Mouse (Mus musculus) heart, embryonic 15.5 days (tissue): ENCODE measurements at regions not wholly inside any gene's neighbourhood (a gene's known extent, or its start where the extent isn't known, plus 50 kb on each side); places are given as distances from the start of the nearest gene placed in this dataset.

Source experiments
- ATAC-seq: fragments of 200-750 bp; cut with Nextera tagmentation; replicated peaks from 2 replicates; pipeline ENCODE4 v1.8.0; 2017; ENCODE audit warnings: low read depth, moderate TSS enrichment; ENCODE audit not compliant: insufficient number of reproducible peaks, insufficient read depth, low FRiP score
- H3K27ac ChIP-seq: fragments of 300-500 bp; sonication (generic); 2 replicates; pipeline ENCODE4 v1.5.1; 2015; ENCODE audit warnings: mild to moderate bottlenecking, inconsistent platforms
- H3K27me3 ChIP-seq: fragments of 300-500 bp; sonication (generic); 2 replicates; pipeline ENCODE4 v1.6.1; 2015; ENCODE audit warnings: inconsistent platforms
- H3K36me3 ChIP-seq: fragments of 300-500 bp; sonication (generic); 2 replicates; pipeline ENCODE4 v1.6.1; 2015; ENCODE audit warnings: mild to moderate bottlenecking, inconsistent platforms
- H3K4me1 ChIP-seq: fragments of 300-500 bp; sonication (generic); replicated peaks from 2 replicates; pipeline ENCODE4 v1.6.1; 2015; ENCODE audit warnings: inconsistent platforms
- H3K4me2 ChIP-seq: fragments of 300-500 bp; sonication (generic); 2 replicates; pipeline ENCODE4 v1.6.1; 2015; ENCODE audit warnings: inconsistent platforms, mild to moderate bottlenecking, moderate library complexity
- H3K4me3 ChIP-seq: fragments of 300-500 bp; sonication (generic); 2 replicates; pipeline ENCODE4 v1.5.1; 2015; ENCODE audit warnings: mild to moderate bottlenecking, inconsistent platforms
- H3K9ac ChIP-seq: fragments of 300-500 bp; sonication (generic); 2 replicates; pipeline ENCODE4 v1.6.1; 2015; ENCODE audit warnings: mild to moderate bottlenecking, inconsistent platforms
- H3K9me3 ChIP-seq: fragments of 300-500 bp; sonication (generic); replicated peaks from 2 replicates; pipeline ENCODE4 v1.6.1; 2016; ENCODE audit warnings: inconsistent platforms
- WGBS: fragments of 180-500 bp; shearing (Covaris S2); methylation state at CpG from one replicate; pipeline ENCODE4 v1.1.7; 2015; ENCODE audit warnings: mixed read lengths; 5-methylcytosine and 5-hydroxymethylcytosine counted together

- no peak for ATAC-seq
- Histone ChIP-seq H3K27ac (no peak overlapping the region), H3K9ac (no peak overlapping the region), H3K4me3 (peak overlapping the region; percentile 53; the same call in 1 of the 2 replicates), H3K4me1 (peaks cover 15% of the 10 kb centered on the region), H3K4me2 (peak overlapping the region; percentile 77), H3K27me3 (no peaks in the 10 kb centered on the region), H3K36me3 (no peaks in the 10 kb centered on the region), H3K9me3 (no peaks in the 10 kb centered on the region)
- 45% methylated on average over 8 of the region's 8 CpGs for WGBS
Observed at GRCm38 (mm10) chr7:37362879-37363278, 410.6 kb downstream of the Zfp536 start.

- H3K9me3 ChIP-seq, result no peaks in the 10 kb centered on the region
- H3K9ac ChIP-seq, result no peak overlapping the region
- no peaks in the 10 kb centered on the region for H3K27me3 ChIP-seq
- no peak overlapping the region for H3K27ac ChIP-seq
- 36% methylated on average over 10 of the region's 10 CpGs for WGBS
- H3K4me3 ChIP-seq, result no peak overlapping the region
- no peak overlapping the region for H3K4me2 ChIP-seq
- no peaks in the 10 kb centered on the region for H3K36me3 ChIP-seq
- H3K4me1 ChIP-seq, result peaks cover 15% of the 10 kb centered on the region
- ATAC-seq, result 0 out of 2 replicates have a peak, but pooled peaks have one; percentile 33
Observed at GRCm38 (mm10) chr7:37363629-37364175, 409.7 kb downstream of the Zfp536 start.

- H3K4me1 ChIP-seq, result peaks cover 15% of the 10 kb centered on the region
- WGBS, result 52% methylated on average over 9 of the region's 9 CpGs
- ATAC-seq, result no peak
- H3K4me2 ChIP-seq, result no peak overlapping the region
- no peak overlapping the region for H3K27ac ChIP-seq
- no peaks in the 10 kb centered on the region for H3K36me3 ChIP-seq
- no peaks in the 10 kb centered on the region for H3K27me3 ChIP-seq
- no peak overlapping the region for H3K9ac ChIP-seq
- no peak overlapping the region for H3K4me3 ChIP-seq
- no peaks in the 10 kb centered on the region for H3K9me3 ChIP-seq
Observed at GRCm38 (mm10) chr7:37364221-37364620, 409.2 kb downstream of the Zfp536 start.

DNA sequence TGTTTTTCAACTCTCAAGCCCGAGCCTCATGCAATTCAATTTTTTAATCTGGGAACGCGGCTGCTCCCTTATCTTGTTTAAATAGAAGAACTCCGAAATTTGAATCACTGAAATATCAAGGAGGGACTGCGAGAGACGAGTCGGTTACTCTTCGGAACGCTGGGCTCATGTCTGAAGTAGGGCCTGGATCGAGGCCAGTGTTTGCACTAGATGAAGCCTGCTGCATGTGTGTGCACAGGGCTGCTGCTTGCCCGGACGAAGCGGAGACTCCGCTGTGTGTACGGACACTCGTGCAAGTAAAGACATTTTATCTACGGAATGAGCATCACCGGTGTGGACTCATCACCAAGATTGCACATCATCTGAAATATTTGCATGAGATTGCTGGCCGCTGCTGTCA lies 407.4 kb downstream of the Zfp536 start:
- Histone ChIP-seq H3K27me3 (no peaks in the 10 kb centered on the region), H3K9ac (no peak overlapping the region), H3K4me1 (peaks cover 15% of the 10 kb centered on the region), H3K4me3 (no peak overlapping the region), H3K9me3 (no peaks in the 10 kb centered on the region), H3K4me2 (no peak overlapping the region), H3K36me3 (no peaks in the 10 kb centered on the region), H3K27ac (no peak overlapping the region)
- no peak for ATAC-seq
- WGBS, result 55% methylated on average over 19 of the region's 19 CpGs

- peaks cover 6% of the 10 kb centered on the region; the same call in 1 of the 2 replicates for H3K27me3 ChIP-seq
Observed at GRCm38 (mm10) chr7:37369698-37370097, 403.7 kb downstream of the Zfp536 start.

GRCm38 (mm10) chr7:37373864-37374263 lies 399.6 kb downstream of the Zfp536 start:
- Histone ChIP-seq H3K27ac (no peak overlapping the region), H3K4me2 (peak overlapping the region; percentile 34; the same call in 1 of the 2 replicates), H3K9me3 (no peaks in the 10 kb centered on the region), H3K4me1 (0 out of 2 replicates have a peak, but pooled peaks cover 2% of the 10 kb centered on the region), H3K36me3 (no peaks in the 10 kb centered on the region), H3K9ac (no peak overlapping the region), H3K27me3 (peaks cover 18% of the 10 kb centered on the region), H3K4me3 (no peak overlapping the region)
- WGBS, result 9% methylated on average over 11 of the region's 11 CpGs
- ATAC-seq, result no peak

More at GRCm38 (mm10) chr7:37369698-37370097, 403.7 kb downstream of the Zfp536 start:
- H3K4me1 ChIP-seq, result no peaks in the 10 kb centered on the region
- peak; percentile 28; the same call in 1 of the 2 replicates for ATAC-seq
- H3K4me3 ChIP-seq, result no peak overlapping the region
- H3K9ac ChIP-seq, result no peak overlapping the region
- H3K36me3 ChIP-seq, result no peaks in the 10 kb centered on the region
- no peaks in the 10 kb centered on the region for H3K9me3 ChIP-seq
- no peak overlapping the region for H3K27ac ChIP-seq
- WGBS, result 50% methylated on average over 4 of the region's 4 CpGs
- H3K4me2 ChIP-seq, result no peak overlapping the region

- Histone ChIP-seq H3K4me2 (no peak overlapping the region), H3K27me3 (peaks cover 21% of the 10 kb centered on the region), H3K9me3 (no peaks in the 10 kb centered on the region), H3K27ac (no peak overlapping the region), H3K4me3 (no peak overlapping the region), H3K9ac (no peak overlapping the region), H3K36me3 (no peaks in the 10 kb centered on the region), H3K4me1 (0 out of 2 replicates have a peak, but pooled peaks cover 2% of the 10 kb centered on the region)
- 71% methylated on average over 9 of the region's 9 CpGs for WGBS
- no peak for ATAC-seq
Observed at GRCm38 (mm10) chr7:37375044-37375443, 398.4 kb downstream of the Zfp536 start.

GRCm38 (mm10) chr7:37375591-37375990 lies 397.9 kb downstream of the Zfp536 start:
- no peak overlapping the region for H3K4me3 ChIP-seq

DNA sequence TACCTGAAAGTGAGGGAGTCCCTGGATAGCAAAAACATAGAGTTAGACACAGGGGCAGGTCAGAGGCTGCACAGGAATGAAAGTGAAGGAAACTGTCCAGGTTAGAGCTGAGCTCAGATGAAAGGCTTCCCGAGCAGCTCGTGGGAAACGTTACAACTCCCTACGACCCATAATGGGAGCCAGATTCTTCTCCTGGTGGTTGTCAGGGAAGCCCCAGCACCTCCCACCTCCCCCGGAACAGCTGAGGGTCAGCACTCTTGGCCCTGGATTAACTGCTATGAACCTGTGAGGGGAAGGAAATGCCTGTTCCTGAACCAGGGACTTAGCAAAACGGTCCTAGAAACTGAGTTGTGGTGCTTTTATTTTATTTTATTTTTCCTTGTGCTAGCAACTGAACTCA lies 397.2 kb downstream of the Zfp536 start:
- H3K4me3 ChIP-seq, result no peak overlapping the region
- ATAC-seq, result no peak
- peaks cover 21% of the 10 kb centered on the region for H3K27me3 ChIP-seq
- H3K27ac ChIP-seq, result no peak overlapping the region
- no peak overlapping the region for H3K9ac ChIP-seq
- no peaks in the 10 kb centered on the region for H3K9me3 ChIP-seq
- 0 out of 2 replicates have a peak, but pooled peaks cover 2% of the 10 kb centered on the region for H3K4me1 ChIP-seq
- H3K4me2 ChIP-seq, result no peak overlapping the region
- no peaks in the 10 kb centered on the region for H3K36me3 ChIP-seq
- 20% methylated on average over 6 of the region's 6 CpGs for WGBS

More at GRCm38 (mm10) chr7:37375591-37375990, 397.9 kb downstream of the Zfp536 start:
- ATAC-seq, result no peak
- Histone ChIP-seq H3K9ac (no peak overlapping the region), H3K27ac (no peak overlapping the region), H3K9me3 (no peaks in the 10 kb centered on the region), H3K4me1 (0 out of 2 replicates have a peak, but pooled peaks cover 2% of the 10 kb centered on the region), H3K36me3 (no peaks in the 10 kb centered on the region), H3K4me2 (no peak overlapping the region), H3K27me3 (peaks cover 21% of the 10 kb centered on the region)
- WGBS, result 53% methylated on average over 11 of the region's 11 CpGs

DNA sequence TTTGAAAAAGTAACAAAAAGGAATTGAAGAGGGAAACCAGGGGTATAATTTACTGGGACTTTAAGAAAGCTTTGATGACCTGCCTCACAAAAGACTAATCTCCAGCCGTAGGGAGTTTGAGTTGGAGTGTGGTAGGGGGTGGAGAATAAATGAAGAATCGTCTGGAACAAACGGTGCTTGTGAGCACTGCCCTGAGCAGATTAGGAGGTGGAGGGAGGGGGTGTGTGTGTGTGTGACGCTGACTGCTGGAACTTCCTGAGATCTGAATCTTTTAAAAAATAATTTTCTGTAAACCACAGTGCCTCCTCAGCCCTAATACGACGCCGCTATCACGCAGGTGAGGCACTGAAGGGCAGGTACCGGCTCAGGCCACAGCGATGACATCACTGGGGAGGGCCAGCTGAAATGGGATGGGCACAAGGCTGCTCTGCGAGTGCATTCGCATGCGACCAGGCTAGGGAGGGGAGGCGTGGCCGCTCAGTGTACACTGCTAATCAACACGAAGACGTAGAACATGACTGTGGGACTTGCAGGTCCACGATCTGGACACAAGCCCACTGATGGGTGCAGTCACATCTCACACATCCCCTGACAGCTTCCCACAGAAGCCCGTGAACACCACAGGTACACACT lies 395.4 kb downstream of the Zfp536 start:
- Histone ChIP-seq H3K4me2 (no peak overlapping the region), H3K36me3 (no peaks in the 10 kb centered on the region), H3K4me1 (0 out of 2 replicates have a peak, but pooled peaks cover 2% of the 10 kb centered on the region), H3K4me3 (no peak overlapping the region), H3K27me3 (peaks cover 14% of the 10 kb centered on the region), H3K27ac (no peak overlapping the region), H3K9ac (no peak overlapping the region), H3K9me3 (no peaks in the 10 kb centered on the region)
- ATAC-seq, result no peak
- 35% methylated on average over 19 of the region's 19 CpGs for WGBS

DNA sequence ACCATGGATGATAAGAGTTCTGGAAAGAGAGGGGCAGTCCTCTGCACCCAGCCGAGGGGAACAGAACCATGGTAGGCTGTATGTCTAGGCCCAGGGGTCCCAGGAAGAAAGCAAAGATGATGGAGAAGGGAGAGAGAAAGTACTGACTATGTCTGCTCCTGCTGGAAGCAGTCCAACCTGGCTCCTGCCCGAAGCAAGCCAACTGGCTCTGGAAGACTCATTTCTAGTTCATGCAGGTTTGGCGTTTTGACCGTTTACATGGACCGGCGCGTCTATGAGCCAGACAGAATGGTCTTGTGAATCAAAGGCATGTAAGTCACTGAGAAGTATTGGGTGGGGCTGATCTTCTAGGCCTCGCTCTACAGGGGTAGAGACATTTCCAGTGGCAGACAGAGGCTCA lies 385.6 kb downstream of the Zfp536 start:
- no peak overlapping the region for H3K4me2 ChIP-seq
- H3K9me3 ChIP-seq, result no peaks in the 10 kb centered on the region
- no peak for ATAC-seq
- no peak overlapping the region for H3K9ac ChIP-seq
- H3K36me3 ChIP-seq, result no peaks in the 10 kb centered on the region
- WGBS, result 88% methylated on average over 8 of the region's 8 CpGs
- no peaks in the 10 kb centered on the region for H3K4me1 ChIP-seq
- no peaks in the 10 kb centered on the region for H3K27me3 ChIP-seq
- H3K27ac ChIP-seq, result no peak overlapping the region
- no peak overlapping the region for H3K4me3 ChIP-seq
